Mouse (Mus musculus) cerebellum, adult 9-10 months (tissue): ENCODE measurements around the gene Nt5dc3.

Experiments
- DNase-seq: peaks from one replicate; pipeline ENCODE4 v3.0.0; 2022

The Nt5dc3 gene

GRCm38 (mm10) chr10:86886434-86886833 is 107.6 kb downstream of the Nt5dc3 start:
- DNase-seq, result no peak
